Mouse (Mus musculus) midbrain, embryonic 12.5 days (tissue): ENCODE data around the gene Eif2ak3. TPM values are rescaled to one million over a fixed set of nuclear protein-coding genes. Genes with fewer than 3 reads are reported as not detected.

ENCODE experiments used
- ATAC-seq: fragments of 200-750 bp; cut with Nextera tagmentation; 2 replicates; pipeline ENCODE4 v1.8.0; 2017; ENCODE audit warnings: low read depth, moderate TSS enrichment, moderate library complexity; ENCODE audit not compliant: low FRiP score
- H3K27ac ChIP-seq: fragments of 300-500 bp; sonication (generic); replicated peaks from 2 replicates; pipeline ENCODE4 v1.5.1; 2016; ENCODE audit warnings: mild to moderate bottlenecking
- H3K27me3 ChIP-seq: fragments of 300-500 bp; sonication (generic); 2 replicates; pipeline ENCODE4 v1.6.1; 2016; ENCODE audit warnings: mild to moderate bottlenecking
- H3K36me3 ChIP-seq: fragments of 300-500 bp; sonication (generic); 2 replicates; pipeline ENCODE4 v1.6.1; 2016
- H3K4me1 ChIP-seq: fragments of 300-500 bp; sonication (generic); 2 replicates; pipeline ENCODE4 v1.6.1; 2016
- H3K4me2 ChIP-seq: fragments of 300-500 bp; sonication (generic); replicated peaks from 2 replicates; pipeline ENCODE4 v1.6.1; 2016; ENCODE audit warnings: mild to moderate bottlenecking, moderate library complexity
- H3K4me3 ChIP-seq: fragments of 300-500 bp; sonication (generic); 2 replicates; pipeline ENCODE4 v1.5.1; 2016; ENCODE audit warnings: mild to moderate bottlenecking
- H3K9ac ChIP-seq: fragments of 300-500 bp; sonication (generic); replicated peaks from 2 replicates; pipeline ENCODE4 v1.6.1; 2016; ENCODE audit warnings: mild to moderate bottlenecking, moderate library complexity
- H3K9me3 ChIP-seq: fragments of 300-500 bp; sonication (generic); 2 replicates; pipeline ENCODE4 v1.6.1; 2016; ENCODE audit warnings: mild to moderate bottlenecking
- whole genome bisulfite sequencing: fragments of 180-500 bp; shearing (Covaris S2); methylation state at CpG from one replicate; pipeline ENCODE4 v1.1.7; 2016; 5-methylcytosine and 5-hydroxymethylcytosine counted together
- polyA plus RNA-seq: library from polyadenylated mRNA; unstranded; fragments of >200 nt; fragmentation: Nextera tagmentation; extraction: Ambion mirVana; gene quantifications from 2 replicates; pipeline ENCODE4 v1.2.1, GENCODE M21; 2016

Gene Eif2ak3
- polyA plus RNA-seq, 1 experiment from 2014 or later, result 14.4 TPM

GRCm38 (mm10) chr6:70838532-70838931 is 5.8 kb upstream of the Eif2ak3 start:
- peaks cover 5% of the 10 kb centered on the region; the same call in 1 of the 2 replicates for H3K4me1 ChIP-seq
- WGBS, result 59% methylated on average over 3 of the region's 3 CpGs

DNA sequence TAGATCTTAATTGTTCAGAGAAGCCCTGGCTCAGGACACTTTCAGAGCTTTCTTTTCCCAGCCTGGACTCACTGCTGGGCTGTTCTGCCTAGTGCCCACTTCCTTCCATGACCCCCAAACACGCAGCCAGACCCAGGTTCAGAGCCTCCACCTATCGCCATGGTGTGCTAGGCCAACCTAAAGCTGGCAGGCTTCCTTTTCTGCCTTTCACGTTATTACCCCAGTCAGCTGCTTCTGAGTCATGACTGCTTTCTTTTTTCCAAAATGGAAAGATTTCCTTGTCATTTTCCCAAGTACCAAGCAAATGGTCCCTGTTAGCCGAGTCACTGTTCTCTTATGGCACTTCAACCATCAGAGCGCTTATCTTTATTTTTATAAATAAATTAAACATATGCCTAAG is 4.0 kb upstream of the Eif2ak3 start:
- WGBS, result 62% methylated on average over 5 of the region's 5 CpGs
- H3K9me3 ChIP-seq, result no peaks in the 10 kb centered on the region

More at GRCm38 (mm10) chr6:70838532-70838931, 5.8 kb upstream of the Eif2ak3 start:
- H3K4me3 ChIP-seq, result no peak overlapping the region
- H3K9me3 ChIP-seq, result no peaks in the 10 kb centered on the region
- H3K4me2 ChIP-seq, result no peak overlapping the region
- ATAC-seq, result no peak
- H3K27me3 ChIP-seq, result no peaks in the 10 kb centered on the region
- no peak overlapping the region for H3K27ac ChIP-seq
- H3K36me3 ChIP-seq, result no peaks in the 10 kb centered on the region
- H3K9ac ChIP-seq, result no peak overlapping the region

DNA sequence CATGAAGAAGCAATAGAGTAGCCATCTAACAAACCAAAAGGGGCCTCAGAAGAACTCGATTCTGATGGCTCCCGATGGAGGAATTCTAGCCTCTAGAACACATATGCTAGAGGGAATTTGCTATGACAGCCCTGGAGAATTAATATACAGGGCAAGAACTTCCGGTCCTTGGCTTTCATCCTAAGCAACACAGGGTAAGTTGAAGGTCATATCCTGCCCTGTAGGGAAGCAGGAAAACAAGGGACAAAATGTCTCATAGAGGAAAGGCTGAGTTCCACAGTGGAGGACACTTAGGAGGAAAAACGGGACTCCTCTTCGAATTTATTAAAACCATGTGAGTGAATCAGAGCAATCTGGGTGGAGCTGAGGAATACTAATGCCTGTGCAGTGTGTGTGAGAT is 1.3 kb upstream of the Eif2ak3 start:
- peaks cover 30% of the 10 kb centered on the region for H3K4me1 ChIP-seq
- no peak overlapping the region for H3K9ac ChIP-seq
- ATAC-seq, result no peak
- 67% methylated on average over 5 of the region's 5 CpGs for WGBS
- H3K27ac ChIP-seq, result no peak overlapping the region
- no peaks in the 10 kb centered on the region for H3K36me3 ChIP-seq
- H3K4me3 ChIP-seq, result peak overlapping the region; percentile 43; the same call in 1 of the 2 replicates
- H3K27me3 ChIP-seq, result no peaks in the 10 kb centered on the region
- H3K4me2 ChIP-seq, result peak overlapping the region; percentile 65; the same call in 1 of the 2 replicates
- no peaks in the 10 kb centered on the region for H3K9me3 ChIP-seq

More for the DNA sequence above, 4.0 kb upstream of the Eif2ak3 start:
- Histone ChIP-seq H3K4me3 (no peak overlapping the region), H3K36me3 (no peaks in the 10 kb centered on the region), H3K27me3 (no peaks in the 10 kb centered on the region), H3K27ac (no peak overlapping the region), H3K4me1 (peaks cover 10% of the 10 kb centered on the region; the same call in 1 of the 2 replicates), H3K4me2 (no peak overlapping the region), H3K9ac (no peak overlapping the region)
- no peak for ATAC-seq

DNA sequence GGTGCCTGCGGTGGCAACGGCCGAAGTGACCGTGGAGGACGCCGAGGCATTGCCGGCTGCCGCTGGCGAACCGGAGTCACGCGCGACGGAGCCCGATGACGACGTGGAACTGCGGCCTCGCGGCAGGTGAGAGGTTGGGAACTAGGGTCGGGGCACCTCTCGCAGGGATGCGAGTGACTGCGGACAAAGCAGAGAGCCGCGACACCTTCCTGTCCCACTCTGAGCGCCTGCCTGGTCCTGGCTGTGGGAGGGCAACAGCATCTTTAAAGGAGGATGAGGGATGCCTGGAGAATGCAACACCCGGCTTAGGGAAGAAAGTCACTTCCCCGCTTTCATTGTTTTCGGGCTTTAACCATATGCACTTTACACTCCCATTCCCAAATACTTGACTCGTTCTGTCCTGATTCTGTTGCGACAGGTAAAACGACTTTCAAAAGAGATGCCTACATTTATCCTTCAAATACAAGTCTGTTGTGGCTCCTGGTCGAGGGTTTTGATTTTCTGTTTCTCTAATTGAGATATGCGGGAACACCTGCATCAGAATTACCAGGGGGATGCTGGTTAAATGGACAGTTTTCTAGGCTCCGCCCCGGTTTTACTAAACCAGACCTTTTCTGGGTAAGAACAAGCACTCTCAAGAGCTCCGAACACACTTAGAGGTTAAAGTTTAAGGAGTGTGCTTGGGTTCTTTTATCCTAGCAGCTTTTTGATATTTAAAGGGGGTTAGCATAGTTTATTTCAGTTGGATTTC is 756 bp downstream of the Eif2ak3 start:
- peaks cover 30% of the 10 kb centered on the region for H3K4me1 ChIP-seq
- no peaks in the 10 kb centered on the region for H3K27me3 ChIP-seq
- no peaks in the 10 kb centered on the region for H3K36me3 ChIP-seq
- H3K4me3 ChIP-seq, result peak overlapping the region; percentile 91
- peak overlapping the region; percentile 89 for H3K27ac ChIP-seq
- no peaks in the 10 kb centered on the region for H3K9me3 ChIP-seq
- WGBS, result 1% methylated on average over 38 of the region's 38 CpGs
- peak overlapping the region; percentile 86 for H3K9ac ChIP-seq
- ATAC-seq, result no peak
- H3K4me2 ChIP-seq, result peak overlapping the region; percentile 78

- ATAC-seq, result no peak
These were observed 3.1 kb downstream of the Eif2ak3 start for GRCm38 (mm10) chr6:70847386-70847785.

DNA sequence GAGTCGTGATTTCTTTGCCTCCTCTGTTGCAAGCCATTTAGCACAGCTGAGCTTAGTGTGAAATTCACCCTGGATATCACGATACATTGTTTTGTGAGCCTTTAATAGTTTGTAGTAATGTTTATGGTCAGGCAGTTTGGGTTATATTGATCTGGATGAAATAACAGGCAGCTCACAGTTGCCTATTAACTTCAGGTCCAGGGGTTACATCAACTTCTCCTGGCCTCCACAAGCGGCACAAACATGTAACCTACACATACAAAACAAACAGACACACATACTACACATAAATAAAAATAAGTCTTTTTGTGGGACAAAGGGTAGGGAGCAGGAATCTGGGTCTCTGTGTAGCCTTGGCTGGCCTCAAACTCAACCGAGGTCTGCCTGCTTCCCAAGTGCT is 9.1 kb downstream of the Eif2ak3 start:
- Histone ChIP-seq H3K36me3 (0 out of 2 replicates have a peak, but pooled peaks cover 2% of the 10 kb centered on the region), H3K4me3 (no peak overlapping the region), H3K27ac (no peak overlapping the region), H3K27me3 (no peaks in the 10 kb centered on the region), H3K4me1 (no peaks in the 10 kb centered on the region), H3K4me2 (no peak overlapping the region), H3K9me3 (no peaks in the 10 kb centered on the region), H3K9ac (no peak overlapping the region)
- 83% methylated on average over 4 of the region's 4 CpGs for WGBS
- ATAC-seq, result no peak

More at GRCm38 (mm10) chr6:70847386-70847785, 3.1 kb downstream of the Eif2ak3 start:
- 51% methylated on average over 3 of the region's 3 CpGs for WGBS
- Histone ChIP-seq H3K4me3 (no peak overlapping the region), H3K9ac (no peak overlapping the region), H3K27ac (no peak overlapping the region), H3K9me3 (no peaks in the 10 kb centered on the region), H3K4me1 (peaks cover 30% of the 10 kb centered on the region), H3K4me2 (no peak overlapping the region), H3K36me3 (no peaks in the 10 kb centered on the region), H3K27me3 (no peaks in the 10 kb centered on the region)

DNA sequence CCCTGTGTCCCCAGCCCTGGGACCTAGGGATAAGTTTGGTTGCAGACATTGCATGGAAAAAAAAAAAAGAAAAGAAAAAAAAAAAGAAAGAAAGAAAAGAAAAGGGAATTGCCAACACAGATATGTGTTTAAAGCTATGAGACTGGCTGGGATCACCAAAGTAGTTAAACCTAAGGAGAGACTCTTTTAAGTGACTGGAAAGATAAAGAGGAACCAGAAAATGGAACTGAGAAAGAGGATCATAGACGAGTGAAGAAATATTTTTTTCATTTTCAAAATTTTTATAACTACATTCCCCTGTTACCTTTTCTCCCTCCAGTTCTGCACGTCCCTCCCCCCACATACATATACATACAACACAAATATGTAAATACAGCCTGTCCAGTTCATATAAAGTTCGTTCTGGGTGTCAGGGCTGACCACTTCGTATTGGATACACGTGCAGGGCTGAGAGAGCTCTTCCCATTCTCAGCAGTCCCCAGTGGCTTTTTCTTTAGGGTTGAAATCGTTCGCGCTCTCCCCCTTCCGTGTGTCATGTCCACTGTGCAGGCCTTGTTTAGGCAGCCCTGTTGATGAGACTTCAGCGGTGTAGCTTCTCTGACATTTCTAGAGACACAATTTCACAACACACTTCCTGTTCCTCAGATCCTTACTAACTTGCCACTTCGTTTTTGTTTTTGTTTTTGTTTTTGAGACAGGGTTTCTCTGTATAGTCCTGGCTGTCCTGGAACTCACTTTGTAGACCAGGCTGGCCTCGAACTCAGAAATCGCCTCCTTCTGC is 11.4 kb downstream of the Eif2ak3 start:
- Histone ChIP-seq H3K9me3 (no peaks in the 10 kb centered on the region), H3K36me3 (peaks cover 15% of the 10 kb centered on the region; the same call in 1 of the 2 replicates), H3K27ac (no peak overlapping the region), H3K4me1 (no peaks in the 10 kb centered on the region), H3K27me3 (no peaks in the 10 kb centered on the region), H3K9ac (no peak overlapping the region), H3K4me2 (no peak overlapping the region), H3K4me3 (no peak overlapping the region)
- 91% methylated on average over 13 of the region's 13 CpGs for WGBS
- no peak for ATAC-seq

DNA sequence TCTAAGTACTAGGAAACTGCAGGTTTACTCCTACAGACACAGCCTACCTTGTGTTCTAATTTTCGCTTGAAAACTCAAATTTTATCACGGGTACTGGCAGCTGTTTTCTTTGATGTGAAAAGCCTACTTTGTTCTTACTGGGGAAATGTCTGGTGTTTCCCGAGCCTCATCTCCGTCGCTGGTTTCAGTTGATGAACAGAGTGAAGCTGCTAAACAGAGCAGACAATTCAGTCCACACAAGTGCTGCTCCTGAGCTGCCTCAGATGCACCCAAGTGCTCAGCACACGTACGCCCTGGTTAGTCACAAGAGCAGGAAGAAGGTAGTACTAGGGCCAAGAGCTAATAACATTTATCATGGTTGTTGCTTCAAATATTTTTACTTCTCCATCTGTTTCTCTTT is 18.4 kb downstream of the Eif2ak3 start:
- Histone ChIP-seq H3K9ac (no peak overlapping the region), H3K4me3 (no peak overlapping the region), H3K27ac (no peak overlapping the region), H3K9me3 (no peaks in the 10 kb centered on the region), H3K4me1 (no peaks in the 10 kb centered on the region), H3K4me2 (no peak overlapping the region), H3K36me3 (peaks cover 15% of the 10 kb centered on the region; the same call in 1 of the 2 replicates), H3K27me3 (no peaks in the 10 kb centered on the region)
- ATAC-seq, result no peak
- 90% methylated on average over 7 of the region's 7 CpGs for WGBS

DNA sequence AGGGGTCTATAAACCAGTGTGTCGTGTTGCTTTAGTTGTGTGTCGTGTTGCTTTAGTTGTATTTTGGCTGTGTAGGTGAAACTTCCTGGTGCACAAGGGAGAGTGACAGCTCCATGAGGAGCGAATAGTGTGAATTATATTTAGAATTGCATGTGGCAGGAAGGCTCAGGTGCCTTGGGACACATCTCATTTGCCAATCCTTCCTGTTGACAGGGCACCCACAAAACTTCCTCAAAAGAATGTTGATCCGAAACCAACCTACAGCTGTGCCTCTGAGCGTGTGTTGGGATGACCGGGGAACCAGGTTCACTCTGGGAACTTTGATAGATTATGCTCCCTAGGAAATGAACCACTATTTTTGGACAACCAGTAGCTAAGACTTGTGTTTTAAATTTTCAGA is 20.0 kb downstream of the Eif2ak3 start:
- no peaks in the 10 kb centered on the region for H3K27me3 ChIP-seq
- H3K4me3 ChIP-seq, result no peak overlapping the region
- no peak overlapping the region for H3K27ac ChIP-seq
- H3K9ac ChIP-seq, result no peak overlapping the region
- ATAC-seq, result no peak
- WGBS, result 92% methylated on average over 6 of the region's 6 CpGs
- peaks cover 6% of the 10 kb centered on the region; the same call in 1 of the 2 replicates for H3K36me3 ChIP-seq
- H3K4me2 ChIP-seq, result no peak overlapping the region
- no peaks in the 10 kb centered on the region for H3K9me3 ChIP-seq
- no peaks in the 10 kb centered on the region for H3K4me1 ChIP-seq

DNA sequence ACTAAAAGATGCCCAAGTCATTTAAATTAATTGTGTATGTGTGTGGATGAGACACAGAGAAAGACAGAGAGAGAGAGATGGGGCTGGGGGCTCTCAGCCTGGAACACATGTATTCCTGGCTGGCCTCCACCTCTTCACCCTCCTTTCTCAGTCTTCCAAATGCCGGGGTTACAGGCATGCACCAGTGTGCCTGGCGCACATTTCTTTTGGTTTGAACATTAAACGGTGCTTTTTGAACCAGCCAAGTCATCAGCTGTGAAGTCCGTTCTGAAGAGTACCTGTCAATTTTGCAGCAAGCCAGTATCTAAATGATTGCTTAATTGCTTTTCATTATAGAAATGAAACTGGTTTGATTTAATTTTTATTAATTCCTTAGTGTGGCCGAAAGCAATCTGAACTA is 22.4 kb downstream of the Eif2ak3 start:
- H3K4me3 ChIP-seq, result no peak overlapping the region
- no peaks in the 10 kb centered on the region for H3K27me3 ChIP-seq
- no peaks in the 10 kb centered on the region for H3K36me3 ChIP-seq
- H3K9me3 ChIP-seq, result no peaks in the 10 kb centered on the region
- no peak overlapping the region for H3K9ac ChIP-seq
- H3K4me2 ChIP-seq, result no peak overlapping the region
- H3K27ac ChIP-seq, result no peak overlapping the region
- 80% methylated on average over 5 of the region's 5 CpGs for WGBS
- H3K4me1 ChIP-seq, result peaks cover 5% of the 10 kb centered on the region; the same call in 1 of the 2 replicates
- no peak for ATAC-seq

GRCm38 (mm10) chr6:70867297-70867696 is 23.0 kb downstream of the Eif2ak3 start:
- H3K9me3 ChIP-seq, result no peaks in the 10 kb centered on the region
- H3K27me3 ChIP-seq, result no peaks in the 10 kb centered on the region
- no peak overlapping the region for H3K4me3 ChIP-seq
- 93% methylated on average over 9 of the region's 9 CpGs for WGBS
- no peak overlapping the region for H3K27ac ChIP-seq
- ATAC-seq, result no peak
- no peak overlapping the region for H3K9ac ChIP-seq
- H3K4me2 ChIP-seq, result no peak overlapping the region
- H3K4me1 ChIP-seq, result peaks cover 10% of the 10 kb centered on the region; the same call in 1 of the 2 replicates
- no peaks in the 10 kb centered on the region for H3K36me3 ChIP-seq

DNA sequence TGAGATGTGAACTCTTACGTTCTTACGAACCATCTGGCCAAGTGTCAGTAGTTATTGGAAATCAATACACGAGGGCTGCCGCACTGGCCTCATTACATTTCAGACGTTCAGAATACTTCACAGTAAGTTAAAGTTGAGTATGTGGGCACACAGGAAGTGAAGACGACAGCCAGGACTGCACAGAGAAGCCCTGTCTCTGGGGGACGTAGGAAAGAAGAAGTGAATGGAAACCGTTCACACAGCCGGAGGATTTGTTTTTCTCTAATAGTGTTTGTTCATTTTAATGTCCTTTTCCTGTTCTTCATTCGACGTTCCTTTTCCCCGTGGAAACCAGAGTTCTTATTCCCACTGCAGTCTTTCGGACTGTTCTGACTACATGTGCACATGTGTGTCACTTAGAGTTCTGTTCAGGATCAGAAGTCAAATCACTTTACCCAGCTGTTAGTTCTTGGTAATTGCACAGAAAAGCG is 27.2 kb downstream of the Eif2ak3 start:
- no peaks in the 10 kb centered on the region for H3K27me3 ChIP-seq
- no peak overlapping the region for H3K4me2 ChIP-seq
- 82% methylated on average over 14 of the region's 14 CpGs for WGBS
- H3K9me3 ChIP-seq, result no peaks in the 10 kb centered on the region
- H3K9ac ChIP-seq, result no peak overlapping the region
- no peak overlapping the region for H3K4me3 ChIP-seq
- no peak for ATAC-seq
- no peak overlapping the region for H3K27ac ChIP-seq
- H3K4me1 ChIP-seq, result peaks cover 15% of the 10 kb centered on the region; the same call in 1 of the 2 replicates
- H3K36me3 ChIP-seq, result no peaks in the 10 kb centered on the region
